15 mouse cellular contexts compared by ENCODE assay signal in genomic region chr15:85609266-85610004, GRCm38 (mm10). TPM values are rescaled to one million over a fixed set of nuclear protein-coding genes. Genes with fewer than 3 reads are reported as not detected.
DNase-seq lines count a peak whose midpoint lies in the region; ATAC-seq and TF ChIP-seq lines count a peak whose summit lies in the region.
"Had no signal": no experiment of that assay in that cellular context is flagged by ENCODE, and none has a peak within 500 bp of the region (broad histone marks: within the 10 kb centered on the region; RNA-seq: fewer than 3 reads in every experiment).

No protein-coding gene starts in this region.

- H3K4me2 ChIP-seq in heart, postnatal 0 days (ENCODE audit: low read depth, low read length), result no peak overlapping the region
- H3K4me2 ChIP-seq in lung, embryonic 14.5 days, result no peak overlapping the region
- H3K4me2 ChIP-seq: limb, embryonic 13.5 days; stomach, embryonic 15.5 days had no signal

- no peaks in the 10 kb centered on the region for H3K36me3 ChIP-seq in heart, postnatal 0 days (replicated peaks; ENCODE audit: control insufficient read depth, insufficient read depth, low read length)
- no peaks in the 10 kb centered on the region for H3K36me3 ChIP-seq in lung, embryonic 14.5 days (ENCODE audit: insufficient read depth)
- no peaks in the 10 kb centered on the region for H3K36me3 ChIP-seq in MEL (ENCODE audit: control insufficient read depth in 1 of 2, insufficient read depth in 2 of 2, low read length in 2 of 2)
- no peaks in the 10 kb centered on the region for H3K36me3 ChIP-seq in hindbrain, embryonic 10.5 days
- H3K36me3 ChIP-seq: embryonic facial prominence, embryonic 10.5 days; limb, embryonic 13.5 days; stomach, embryonic 15.5 days had no signal

- H3K4me1 ChIP-seq in heart, postnatal 0 days (ENCODE audit: control insufficient read depth, insufficient read depth), result peaks cover 15% of the 10 kb centered on the region
- peaks cover 21% of the 10 kb centered on the region for H3K4me1 ChIP-seq in lung, embryonic 14.5 days (ENCODE audit: insufficient read depth)
- no peaks in the 10 kb centered on the region for H3K4me1 ChIP-seq in MEL (ENCODE audit: control insufficient read depth in 1 of 2, insufficient read depth in 2 of 2, low read length in 2 of 2)
- peaks cover 15% of the 10 kb centered on the region for H3K4me1 ChIP-seq in hindbrain, embryonic 10.5 days (replicated peaks)

- ATAC-seq in heart, postnatal 0 days (ENCODE audit: insufficient read depth, low read depth), result no peak
- no peak for ATAC-seq in lung, embryonic 14.5 days (ENCODE audit: insufficient read depth)

- no peaks in the 10 kb centered on the region for H3K27me3 ChIP-seq in heart, postnatal 0 days (ENCODE audit: control insufficient read depth, insufficient read depth, low read length)
- H3K27me3 ChIP-seq in lung, embryonic 14.5 days (ENCODE audit: insufficient read depth, low read length), result no peaks in the 10 kb centered on the region
- H3K27me3 ChIP-seq in MEL (ENCODE audit: control insufficient read depth in 1 of 2, insufficient read depth in 2 of 2, low read length in 2 of 2), result no peaks in the 10 kb centered on the region
- H3K27me3 ChIP-seq in hindbrain, embryonic 10.5 days (ENCODE audit: insufficient read depth, poor library complexity, severe bottlenecking), result peaks cover 49% of the 10 kb centered on the region
- H3K27me3 ChIP-seq: stomach, embryonic 15.5 days had no signal

- TF ChIP-seq EP300 in heart, postnatal 0 days (IDR thresholded peaks at IDR 0.05; ENCODE audit: low read depth), result no peak
- TF ChIP-seq EP300 in MEL (IDR thresholded peaks at IDR 0.05; ENCODE audit: low read depth in 1 of 2, low read length in 2 of 2), result no peak

- H3K9me3 ChIP-seq in heart, postnatal 0 days (replicated peaks; ENCODE audit: control insufficient read depth, low read length), result no peaks in the 10 kb centered on the region
- no peaks in the 10 kb centered on the region for H3K9me3 ChIP-seq in lung, embryonic 14.5 days (ENCODE audit: low read depth, low read length)
- no peaks in the 10 kb centered on the region for H3K9me3 ChIP-seq in MEL (replicated peaks; ENCODE audit: insufficient read depth, low read length)
- H3K9me3 ChIP-seq in hindbrain, embryonic 10.5 days, result 0 out of 2 replicates have a peak, but pooled peaks cover 2% of the 10 kb centered on the region
- H3K9me3 ChIP-seq: stomach, embryonic 15.5 days had no signal

- peak; percentile 27 for TF ChIP-seq CTCF in heart, postnatal 0 days (IDR thresholded peaks at IDR 0.05; ENCODE audit: low read depth)
- peak; percentile 20 for TF ChIP-seq CTCF in lung, embryonic 14.5 days (IDR thresholded peaks at IDR 0.05; ENCODE audit: low read depth)
- peak; percentile 25 to 64 (median 35) for TF ChIP-seq CTCF in MEL (IDR thresholded peaks at IDR 0.05 in 2 of 3, conservative IDR thresholded peaks at IDR 0.05 in 1 of 3; ENCODE audit: control insufficient read depth in 1 of 3, insufficient read depth in 1 of 3, low read depth in 2 of 3, low read length in 3 of 3, poor library complexity in 1 of 3, severe bottlenecking in 1 of 3)

- no peak overlapping the region for H3K27ac ChIP-seq in heart, postnatal 0 days (ENCODE audit: low read depth)
- no peak overlapping the region for H3K27ac ChIP-seq in lung, embryonic 14.5 days (ENCODE audit: low read depth)
- H3K27ac ChIP-seq in MEL (ENCODE audit: control insufficient read depth, low read depth, low read length), result no peak overlapping the region
- no peak overlapping the region for H3K27ac ChIP-seq in hindbrain, embryonic 10.5 days
- H3K27ac ChIP-seq: embryonic facial prominence, embryonic 10.5 days had no signal

- no peak for DNase-seq in heart, postnatal 0 days (ENCODE audit: low spot score)
- DNase-seq in heart, postnatal 36 days, result no peak
- DNase-seq in lung, embryonic 14.5 days, result no peak
- no peak for DNase-seq in lung, postnatal 14 days
- peak; percentile 55 for DNase-seq in MEL (ENCODE audit: low read depth, low spot score)
- peak; percentile 46 for DNase-seq in induced T-regulatory cell, adult 2 months (ENCODE audit: low read depth)
- no peak for DNase-seq in hindbrain, embryonic 10.5 days (ENCODE audit: low spot score)
- DNase-seq: lung, postnatal 4 days; right cerebral cortex, postnatal 4 days; thymus, postnatal 4 days had no signal

- no peak overlapping the region for H3K9ac ChIP-seq in heart, postnatal 0 days (replicated peaks; ENCODE audit: low read depth, low read length)
- H3K9ac ChIP-seq in lung, embryonic 14.5 days, result no peak overlapping the region; the same call in 1 of the 2 replicates
- H3K9ac ChIP-seq in MEL (ENCODE audit: control insufficient read depth, low read depth, low read length, poor library complexity, severe bottlenecking), result no peak overlapping the region
- H3K9ac ChIP-seq: stomach, embryonic 15.5 days had no signal

- H3K79me2 ChIP-seq in MEL (ENCODE audit: control insufficient read depth, insufficient read depth, low read length, poor library complexity), result no peaks in the 10 kb centered on the region

- no peak for TF ChIP-seq POLR2A in MEL (IDR thresholded peaks at IDR 0.05; ENCODE audit: control insufficient read depth in 1 of 2, insufficient read depth in 1 of 2, low read depth in 1 of 2, low read length in 2 of 2, poor library complexity in 1 of 2)

- 78% methylated on average over 5 of the region's 5 CpGs for WGBS in heart, postnatal 0 days
- WGBS in lung, embryonic 14.5 days, result 74% methylated on average over 5 of the region's 5 CpGs
- 80% methylated on average over 5 of the region's 5 CpGs for WGBS in hindbrain, embryonic 10.5 days

- peak; percentile 58 for TF ChIP-seq RAD21 in MEL (IDR thresholded peaks at IDR 0.05; ENCODE audit: low read depth, low read length)

- no peak overlapping the region for H3K4me3 ChIP-seq in heart, postnatal 0 days (ENCODE audit: low read depth, low read length)
- no peak overlapping the region for H3K4me3 ChIP-seq in lung, embryonic 14.5 days (ENCODE audit: low read depth, low read length)
- no peak overlapping the region for H3K4me3 ChIP-seq in MEL (ENCODE audit: control insufficient read depth in 1 of 2, insufficient read depth in 1 of 2, low read depth in 2 of 2, low read length in 2 of 2)
- H3K4me3 ChIP-seq in hindbrain, embryonic 10.5 days, result no peak overlapping the region
- H3K4me3 ChIP-seq: embryonic facial prominence, embryonic 10.5 days; limb, embryonic 13.5 days; stomach, embryonic 15.5 days had no signal

- intact Hi-C loops in heart, postnatal 36 days (cut with DNase I), result loop anchor here (1.0 to 2.0 kb wide), 2 partner anchors 10 to 63 kb away; no protein-coding TSS in a partner anchor

TF ChIP-seq in MEL, 35 proteins besides CTCF, POLR2A, EP300 and RAD21:
- peak; percentile 61 for TF ChIP-seq SMC3 (IDR thresholded peaks at IDR 0.05; ENCODE audit: low read depth, low read length)
- no peak for TF ChIP-seq POLR2AphosphoS5 (IDR thresholded peaks at IDR 0.05; ENCODE audit: borderline replicate concordance, low read depth, low read length)
- no peak for TF ChIP-seq MEF2A (IDR thresholded peaks at IDR 0.05; ENCODE audit: extremely low read depth, insufficient replicate concordance, low read depth, low read length, poor library complexity, severe bottlenecking)
- TF ChIP-seq MYB (IDR thresholded peaks at IDR 0.05; ENCODE audit: low read depth, low read length), result no peak

RNA-seq across cellular contexts. Expression of gene Wnt7b, which starts 27.2 kb away (rescaled TPM):
- 0.81 and 2.6 TPM in 2 replicates for total RNA-seq in heart, postnatal 0 days (2014; rRNA removed; ENCODE audit: low replicate concordance)
- 0.10 and 0.37 TPM in 2 replicates for polyA plus RNA-seq in heart, postnatal 0 days (2015; fragmentation: Nextera tagmentation; extraction: Ambion mirVana)
- total RNA-seq in heart, postnatal 36 days (2021), result under 1 TPM; 0.11 to 0.25 TPM
- polyA plus RNA-seq in lung, embryonic 14.5 days (2014; fragmentation: Nextera tagmentation; extraction: Ambion mirVana), result 65.7 and 77.0 TPM in 2 replicates
- not detected in 2 replicates for total RNA-seq in MEL (2012; rRNA removed)
- not detected for polyA plus RNA-seq in MEL (2012; ENCODE audit: insufficient read depth in 1 of 2, insufficient read length in 2 of 2, low read depth in 1 of 2, low replicate concordance in 2 of 2, missing spikeins in 1 of 2)
- 52.3 and 127 TPM in 2 replicates for polyA plus RNA-seq in hindbrain, embryonic 10.5 days (2016; fragmentation: Nextera tagmentation; extraction: Ambion mirVana)
- total RNA-seq: monocyte, adult 5-6 weeks had no signal
- polyA plus RNA-seq: inflammation-experienced regulatory T-cells, adult 6 months had no signal

Comparison
In these comparisons a context has a peak if more than half of its experiments do, and no peak if none do; other contexts are left out.
1. DNase-seq: peak in MEL (single experiment) and induced T-regulatory cell, adult 2 months (single experiment); none in heart, postnatal 0 days (single experiment), heart, postnatal 36 days (0 of 2), lung, embryonic 14.5 days (single experiment), lung, postnatal 14 days (single experiment) and hindbrain, embryonic 10.5 days (single experiment).
2. RNA of gene Wnt7b, which starts 27.2 kb away (polyA plus RNA-seq): 52.3 to 127 TPM in hindbrain, embryonic 10.5 days and 65.7 to 77.0 TPM in lung, embryonic 14.5 days; 0.10 to 0.37 TPM in heart, postnatal 0 days and not detected in MEL; every median in the first group is over 10 times any median in the second.
3. Peak in every context shown above with its lines, with median percentiles within 50 percentile points of each other: CTCF ChIP-seq.